Mouse (Mus musculus): ENCODE measurements at regions not wholly inside any gene's neighbourhood (a gene's known extent, or its start where the extent isn't known, plus 50 kb on each side); places are given as distances from the start of the nearest gene placed in this dataset.

DNA sequence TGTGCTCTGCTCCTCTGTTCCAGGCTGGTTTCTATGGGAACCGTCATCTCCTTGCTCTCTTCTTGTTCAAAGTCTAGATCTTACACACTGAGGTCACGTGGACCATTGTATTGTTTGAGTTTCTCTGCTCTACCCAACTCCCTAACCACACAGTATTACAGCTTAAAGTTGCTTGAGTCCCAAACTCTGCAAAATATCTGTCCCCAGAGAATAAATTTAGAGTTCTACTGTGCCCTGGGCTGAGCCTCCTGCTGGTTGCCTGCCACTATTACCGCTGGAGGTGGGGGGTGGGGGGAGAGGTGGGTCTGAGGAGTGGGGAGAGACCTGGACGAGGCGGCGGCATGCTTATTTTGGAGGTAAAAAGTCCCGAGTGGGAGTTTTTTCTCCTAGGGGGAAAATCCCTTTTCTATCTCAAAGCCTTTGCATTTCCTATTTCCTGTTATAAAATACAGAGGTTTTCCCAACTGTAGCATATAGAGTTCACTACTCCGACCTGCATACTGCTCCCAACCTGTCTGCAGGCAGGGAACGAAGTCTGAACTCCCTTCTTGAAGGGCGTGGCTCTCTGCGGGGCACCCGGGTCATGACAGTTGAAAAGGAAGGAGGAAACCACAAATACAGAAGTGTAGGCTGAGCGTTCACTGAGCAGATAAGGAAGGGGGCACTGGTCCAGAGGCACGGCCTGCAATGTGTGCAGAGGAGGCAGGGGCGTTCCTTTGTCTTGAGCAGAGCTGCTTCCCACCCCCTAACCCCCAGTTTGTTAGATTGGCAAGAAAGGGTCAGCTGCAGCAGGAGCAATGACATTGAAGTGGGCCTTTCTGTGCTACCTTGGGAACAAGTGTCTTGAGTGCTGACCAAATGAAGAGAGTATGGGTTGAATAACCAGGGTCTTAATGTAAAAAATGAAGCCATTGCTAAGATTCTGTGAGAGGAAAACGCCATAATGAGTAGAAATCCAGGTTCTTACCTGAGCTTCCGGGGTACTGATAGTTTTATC, 188.7 kb downstream of the Akap7 start:
- ATAC-seq (replicated peaks; ENCODE audit: insufficient number of reproducible peaks, low FRiP score, low TSS enrichment), result peak; percentile 55
- Histone ChIP-seq H3K36me3 (ENCODE audit: control insufficient read depth, insufficient read depth, low read length) (no peaks in the 10 kb centered on the region), H3K27ac (ENCODE audit: low read depth, low read length) (no peak overlapping the region), H3K9ac (ENCODE audit: low read depth, low read length) (no peak overlapping the region), H3K4me3 (ENCODE audit: low read depth, low read length) (no peak overlapping the region), H3K4me2 (peak overlapping the region; percentile 3; the same call in 1 of the 2 replicates), H3K27me3 (ENCODE audit: control insufficient read depth, insufficient read depth, low read length) (no peaks in the 10 kb centered on the region), H3K9me3 (replicated peaks; ENCODE audit: control insufficient read depth, low read length) (no peaks in the 10 kb centered on the region), H3K4me1 (ENCODE audit: control insufficient read depth, insufficient read depth, low read length) (no peaks in the 10 kb centered on the region)
- 28% methylated on average over 17 of the region's 17 CpGs for WGBS (ENCODE audit: insufficient replicate concordance)

DNA sequence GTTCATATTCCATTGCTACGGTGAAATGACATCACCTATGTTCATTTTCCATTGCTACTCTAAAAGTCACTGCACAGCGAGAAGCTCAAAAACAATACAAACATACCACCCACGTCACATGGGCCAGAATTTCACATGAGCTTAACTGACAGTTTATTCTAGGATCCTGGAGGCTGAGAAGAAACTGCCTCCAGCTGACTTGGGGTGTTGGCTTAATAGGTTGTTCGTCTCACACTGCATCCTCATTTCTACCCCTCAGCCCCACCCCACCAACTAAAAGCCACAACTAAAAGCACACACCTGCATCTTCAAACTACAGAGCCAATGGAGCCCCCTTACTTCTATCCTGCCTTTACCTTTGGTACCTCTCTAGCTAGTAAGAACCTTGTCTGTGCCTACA, 187.0 kb upstream of the Arg1 start:
- WGBS (ENCODE audit: insufficient replicate concordance), result 84% methylated on average over 4 of the region's 4 CpGs
- no peak overlapping the region for H3K4me2 ChIP-seq
- H3K27ac ChIP-seq (ENCODE audit: low read depth, low read length), result no peak overlapping the region
- H3K4me1 ChIP-seq (ENCODE audit: control insufficient read depth, insufficient read depth, low read length), result peaks cover 6% of the 10 kb centered on the region; the same call in 1 of the 2 replicates
- H3K9ac ChIP-seq (ENCODE audit: low read depth, low read length), result no peak overlapping the region
- H3K36me3 ChIP-seq (ENCODE audit: control insufficient read depth, insufficient read depth, low read length), result no peaks in the 10 kb centered on the region
- no peaks in the 10 kb centered on the region for H3K9me3 ChIP-seq (replicated peaks; ENCODE audit: control insufficient read depth, low read length)
- no peaks in the 10 kb centered on the region for H3K27me3 ChIP-seq (ENCODE audit: control insufficient read depth, insufficient read depth, low read length)
- no peak overlapping the region for H3K4me3 ChIP-seq (ENCODE audit: low read depth, low read length)
- no peak for ATAC-seq (replicated peaks; ENCODE audit: insufficient number of reproducible peaks, low FRiP score, low TSS enrichment)

DNA sequence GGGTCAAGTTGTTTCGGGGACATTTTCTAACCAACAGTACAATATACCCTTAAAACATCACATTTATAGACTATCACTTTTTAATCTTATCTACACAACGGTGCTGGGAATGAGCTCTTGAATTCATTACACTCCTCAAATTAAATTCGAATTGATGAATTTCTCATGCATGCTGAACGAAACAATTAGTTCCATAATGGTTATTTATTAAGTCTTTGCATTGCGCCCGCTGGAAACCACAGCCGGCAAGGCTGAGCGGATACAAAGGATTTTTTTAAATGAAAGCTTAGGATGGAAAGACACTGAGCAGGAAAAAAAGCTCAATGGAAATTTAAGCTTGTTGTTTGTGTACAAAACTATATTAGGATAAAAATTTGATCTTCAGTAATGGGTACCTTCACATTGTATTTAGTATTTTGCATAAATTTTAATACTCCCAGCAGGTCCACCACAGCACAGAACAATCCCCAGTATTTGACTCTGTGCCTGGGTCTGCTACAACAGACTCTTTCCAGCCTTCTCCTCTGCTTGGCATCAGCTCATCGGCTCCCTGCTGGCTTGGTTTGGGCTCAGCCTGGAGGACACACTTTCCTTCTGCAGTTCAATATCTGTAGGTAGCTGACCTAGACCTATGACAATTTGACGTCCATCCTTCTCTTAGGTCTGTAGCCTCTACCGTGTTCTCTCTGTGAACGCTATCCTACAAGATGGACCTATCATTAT, 185.3 kb upstream of the Arg1 start:
- Histone ChIP-seq H3K27me3 (ENCODE audit: control insufficient read depth, insufficient read depth, low read length) (no peaks in the 10 kb centered on the region), H3K9ac (ENCODE audit: low read depth, low read length) (no peak overlapping the region), H3K4me1 (ENCODE audit: control insufficient read depth, insufficient read depth, low read length) (peaks cover 6% of the 10 kb centered on the region; the same call in 1 of the 2 replicates), H3K4me2 (no peak overlapping the region), H3K27ac (ENCODE audit: low read depth, low read length) (no peak overlapping the region), H3K36me3 (ENCODE audit: control insufficient read depth, insufficient read depth, low read length) (no peaks in the 10 kb centered on the region), H3K9me3 (replicated peaks; ENCODE audit: control insufficient read depth, low read length) (no peaks in the 10 kb centered on the region), H3K4me3 (ENCODE audit: low read depth, low read length) (no peak overlapping the region)
- 60% methylated on average over 12 of the region's 12 CpGs for WGBS (ENCODE audit: insufficient replicate concordance)
- ATAC-seq (replicated peaks; ENCODE audit: insufficient number of reproducible peaks, low FRiP score, low TSS enrichment), result no peak

DNA sequence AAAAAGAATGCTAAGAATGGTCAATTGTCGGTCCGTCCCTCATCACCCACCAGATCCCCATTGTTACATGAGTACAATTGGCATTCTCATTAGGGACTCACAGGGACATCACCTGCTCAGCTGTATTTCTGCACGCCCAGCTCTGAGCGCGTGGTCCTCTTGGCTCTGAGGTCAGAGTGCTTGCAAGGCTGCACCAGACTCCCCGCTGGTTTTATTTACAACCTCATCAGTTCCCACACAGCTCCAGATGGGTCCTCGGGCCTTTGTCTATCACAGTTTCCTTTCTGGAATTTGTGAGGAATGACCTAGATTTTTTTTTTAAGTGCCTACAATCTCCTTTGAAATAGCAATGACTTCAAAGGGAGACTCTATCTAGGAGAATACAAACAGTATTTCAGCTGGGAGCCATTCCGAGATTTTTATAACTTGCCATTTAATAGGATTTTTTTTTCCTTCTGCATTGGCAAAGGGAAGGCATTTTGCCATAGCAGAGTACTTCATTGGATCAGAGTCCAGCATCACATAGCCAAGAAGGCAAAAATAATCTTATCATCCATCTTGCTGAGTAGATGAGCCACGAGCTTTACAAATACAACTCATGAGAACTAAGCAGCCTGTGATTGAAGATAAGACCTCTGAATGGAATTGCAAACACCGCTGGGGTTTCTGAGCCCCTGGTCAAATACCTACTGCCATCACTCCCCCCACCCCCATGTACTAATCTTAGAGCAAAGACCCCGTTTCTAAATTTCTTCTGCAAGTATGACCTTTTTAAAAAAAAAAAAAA, 184.5 kb upstream of the Arg1 start:
- H3K9ac ChIP-seq (ENCODE audit: low read depth, low read length), result no peak overlapping the region
- H3K4me3 ChIP-seq (ENCODE audit: low read depth, low read length), result no peak overlapping the region
- no peaks in the 10 kb centered on the region for H3K36me3 ChIP-seq (ENCODE audit: control insufficient read depth, insufficient read depth, low read length)
- no peak for ATAC-seq (replicated peaks; ENCODE audit: insufficient number of reproducible peaks, low FRiP score, low TSS enrichment)
- H3K4me1 ChIP-seq (ENCODE audit: control insufficient read depth, insufficient read depth, low read length), result peaks cover 6% of the 10 kb centered on the region; the same call in 1 of the 2 replicates
- no peak overlapping the region for H3K4me2 ChIP-seq
- no peak overlapping the region for H3K27ac ChIP-seq (ENCODE audit: low read depth, low read length)
- WGBS (ENCODE audit: insufficient replicate concordance), result 10% methylated on average over 11 of the region's 11 CpGs
- no peaks in the 10 kb centered on the region for H3K9me3 ChIP-seq (replicated peaks; ENCODE audit: control insufficient read depth, low read length)
- no peaks in the 10 kb centered on the region for H3K27me3 ChIP-seq (ENCODE audit: control insufficient read depth, insufficient read depth, low read length)

DNA sequence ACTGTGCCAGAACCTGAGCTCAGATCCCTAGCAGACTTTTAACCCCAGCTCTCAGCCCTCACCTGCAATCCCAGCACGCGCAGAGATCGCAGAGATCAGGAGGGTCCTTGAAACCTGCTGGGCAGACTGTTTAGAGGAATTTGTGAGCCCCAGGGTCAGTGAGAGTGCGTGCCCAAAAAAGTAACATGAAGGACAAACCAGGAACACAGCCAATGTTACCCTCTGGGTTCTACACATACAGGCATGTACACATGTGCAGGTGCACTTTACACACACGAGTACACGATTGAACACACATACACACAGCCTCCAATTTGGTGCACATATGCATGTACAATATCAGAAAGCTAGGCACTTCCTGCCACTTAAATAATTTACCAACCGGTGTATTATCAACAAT, 183.9 kb upstream of the Arg1 start:
- Histone ChIP-seq H3K9me3 (replicated peaks; ENCODE audit: control insufficient read depth, low read length) (no peaks in the 10 kb centered on the region), H3K4me3 (ENCODE audit: low read depth, low read length) (no peak overlapping the region), H3K4me1 (ENCODE audit: control insufficient read depth, insufficient read depth, low read length) (peaks cover 6% of the 10 kb centered on the region; the same call in 1 of the 2 replicates), H3K9ac (ENCODE audit: low read depth, low read length) (no peak overlapping the region), H3K27ac (ENCODE audit: low read depth, low read length) (no peak overlapping the region), H3K27me3 (ENCODE audit: control insufficient read depth, insufficient read depth, low read length) (no peaks in the 10 kb centered on the region), H3K36me3 (ENCODE audit: control insufficient read depth, insufficient read depth, low read length) (no peaks in the 10 kb centered on the region), H3K4me2 (no peak overlapping the region)
- WGBS (ENCODE audit: insufficient replicate concordance), result 44% methylated on average over 7 of the region's 7 CpGs
- no peak for ATAC-seq (replicated peaks; ENCODE audit: insufficient number of reproducible peaks, low FRiP score, low TSS enrichment)

DNA sequence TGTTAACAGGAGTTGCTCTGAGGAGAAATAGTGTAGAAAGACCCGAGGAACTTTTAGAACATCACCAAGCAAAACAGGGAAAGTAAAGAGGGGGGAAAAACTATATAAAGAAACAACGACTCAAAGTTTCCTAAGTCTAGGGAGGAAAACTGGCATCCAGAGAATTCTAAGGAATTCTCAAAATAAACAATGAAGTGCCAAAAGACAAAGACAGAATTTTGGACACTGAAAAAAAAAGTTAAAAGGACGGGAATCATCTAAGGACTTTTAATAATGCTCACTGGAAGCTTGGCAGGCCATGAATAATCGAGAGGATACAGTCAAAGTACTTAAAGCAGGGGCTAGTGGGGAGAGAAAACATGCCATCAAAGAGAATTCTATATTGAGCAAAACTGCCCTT, 170.8 kb upstream of the Arg1 start:
- no peak overlapping the region for H3K27ac ChIP-seq (ENCODE audit: low read depth, low read length)
- no peak for ATAC-seq (replicated peaks; ENCODE audit: insufficient number of reproducible peaks, low FRiP score, low TSS enrichment)
- no peaks in the 10 kb centered on the region for H3K4me1 ChIP-seq (ENCODE audit: control insufficient read depth, insufficient read depth, low read length)
- no peaks in the 10 kb centered on the region for H3K9me3 ChIP-seq (replicated peaks; ENCODE audit: control insufficient read depth, low read length)
- no peak overlapping the region for H3K4me2 ChIP-seq
- no peaks in the 10 kb centered on the region for H3K36me3 ChIP-seq (ENCODE audit: control insufficient read depth, insufficient read depth, low read length)
- no peak overlapping the region for H3K4me3 ChIP-seq (ENCODE audit: low read depth, low read length)
- no peak overlapping the region for H3K9ac ChIP-seq (ENCODE audit: low read depth, low read length)
- WGBS (ENCODE audit: insufficient replicate concordance), result 50% methylated on average over 4 of the region's 4 CpGs
- no peaks in the 10 kb centered on the region for H3K27me3 ChIP-seq (ENCODE audit: control insufficient read depth, insufficient read depth, low read length)

DNA sequence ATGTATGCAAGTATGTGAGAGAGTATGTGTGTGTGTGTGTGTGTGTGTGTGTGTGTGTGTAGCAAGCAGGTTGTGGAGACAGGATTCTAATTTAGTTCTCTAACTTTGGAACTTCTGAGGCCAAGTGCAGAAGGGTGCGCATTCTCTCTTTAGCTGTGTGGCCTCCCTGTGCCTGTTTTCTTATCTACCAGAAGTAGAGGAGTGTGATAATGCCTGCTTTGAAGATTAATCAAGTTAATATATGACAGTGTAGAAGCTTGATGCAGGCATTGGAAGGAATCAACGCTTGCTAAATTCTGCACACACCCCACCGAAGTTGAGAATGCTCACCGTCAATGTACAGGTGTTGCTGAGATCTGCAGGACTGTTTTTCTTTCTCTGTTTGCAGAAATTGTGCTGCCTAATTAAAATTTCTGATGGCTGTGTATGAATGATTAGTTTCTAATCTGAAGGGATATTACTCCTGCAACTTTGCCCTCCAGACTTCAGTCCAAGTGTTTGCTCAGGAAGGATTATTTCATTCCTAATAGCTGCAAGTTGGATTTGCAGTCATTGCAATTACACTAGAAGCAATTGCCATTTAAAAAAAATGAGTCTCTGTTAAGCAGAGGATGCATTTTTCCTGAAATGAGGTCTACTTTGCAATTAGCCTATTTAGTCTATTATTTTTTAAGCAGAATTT, 162.6 kb upstream of the Arg1 start:
- H3K4me1 ChIP-seq (ENCODE audit: control insufficient read depth, insufficient read depth, low read length), result peaks cover 2% of the 10 kb centered on the region
- no peaks in the 10 kb centered on the region for H3K9me3 ChIP-seq (replicated peaks; ENCODE audit: control insufficient read depth, low read length)
- H3K4me2 ChIP-seq, result no peak overlapping the region
- WGBS (ENCODE audit: insufficient replicate concordance), result 52% methylated on average over 4 of the region's 4 CpGs
- H3K27ac ChIP-seq (ENCODE audit: low read depth, low read length), result no peak overlapping the region
- H3K9ac ChIP-seq (ENCODE audit: low read depth, low read length), result no peak overlapping the region
- ATAC-seq (replicated peaks; ENCODE audit: insufficient number of reproducible peaks, low FRiP score, low TSS enrichment), result no peak
- H3K4me3 ChIP-seq (ENCODE audit: low read depth, low read length), result no peak overlapping the region
- H3K27me3 ChIP-seq (ENCODE audit: control insufficient read depth, insufficient read depth, low read length), result no peaks in the 10 kb centered on the region
- H3K36me3 ChIP-seq (ENCODE audit: control insufficient read depth, insufficient read depth, low read length), result no peaks in the 10 kb centered on the region

DNA sequence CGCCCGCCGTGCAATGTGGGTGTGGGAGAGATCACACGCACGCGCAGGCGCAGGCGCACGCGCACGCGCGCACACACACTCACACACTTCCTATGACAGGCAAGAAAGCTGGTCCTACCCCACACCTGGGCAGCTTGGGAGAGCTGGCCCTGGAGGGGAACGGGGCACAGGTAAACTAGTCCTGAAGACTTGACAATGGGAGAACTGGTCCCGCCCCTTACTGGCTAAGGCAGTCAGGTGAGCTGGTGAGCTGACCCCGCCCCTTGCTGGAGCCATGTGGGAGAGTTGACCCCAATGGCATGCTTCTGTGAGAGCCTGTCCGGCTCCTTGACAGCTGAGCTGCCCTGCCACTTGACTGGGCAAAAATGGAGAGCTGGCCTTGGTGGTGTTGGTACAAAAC, 159.5 kb upstream of the Arg1 start:
- Histone ChIP-seq H3K36me3 (ENCODE audit: control insufficient read depth, insufficient read depth, low read length) (no peaks in the 10 kb centered on the region), H3K27ac (ENCODE audit: low read depth, low read length) (no peak overlapping the region), H3K4me1 (ENCODE audit: control insufficient read depth, insufficient read depth, low read length) (peaks cover 2% of the 10 kb centered on the region), H3K9me3 (replicated peaks; ENCODE audit: control insufficient read depth, low read length) (no peaks in the 10 kb centered on the region), H3K9ac (ENCODE audit: low read depth, low read length) (no peak overlapping the region), H3K4me3 (ENCODE audit: low read depth, low read length) (no peak overlapping the region), H3K27me3 (ENCODE audit: control insufficient read depth, insufficient read depth, low read length) (no peaks in the 10 kb centered on the region), H3K4me2 (no peak overlapping the region)
- 95% methylated on average over 17 of the region's 17 CpGs for WGBS (ENCODE audit: insufficient replicate concordance)
- no peak for ATAC-seq (replicated peaks; ENCODE audit: insufficient number of reproducible peaks, low FRiP score, low TSS enrichment)
